Mouse (Mus musculus) lung, adult 18-20 months (tissue): Measurements from ENCODE around the gene Spns3.

Experiments used
- DNase-seq, 2 experiments: peaks; one replicate each; pipeline ENCODE4 v3.0.0; 2022; ENCODE audit warnings: mixed read lengths in 2 of 2

Spns3 gene

GRCm38 (mm10) chr11:72479499-72479898 is 70.8 kb downstream of the Spns3 start:
- no peak for DNase-seq

GRCm38 (mm10) chr11:72478228-72478627 is 72.1 kb downstream of the Spns3 start:
- DNase-seq = peak in 1 of 2 experiments; percentile 20

GRCm38 (mm10) chr11:72477653-72478052 is 72.7 kb downstream of the Spns3 start:
- DNase-seq = no peak

- DNase-seq = no peak
Observed at GRCm38 (mm10) chr11:72477182-72477581, 73.1 kb downstream of the Spns3 start.

GRCm38 (mm10) chr11:72476074-72476625 is 74.2 kb downstream of the Spns3 start:
- DNase-seq = no peak

GRCm38 (mm10) chr11:72475408-72475807 is 74.9 kb downstream of the Spns3 start:
- DNase-seq = no peak

GRCm38 (mm10) chr11:72474926-72475325 is 75.4 kb downstream of the Spns3 start:
- DNase-seq = no peak

GRCm38 (mm10) chr11:72473540-72473939 is 76.8 kb downstream of the Spns3 start:
- peak; percentile 42 to 63 for DNase-seq

- DNase-seq = no peak
Observed at GRCm38 (mm10) chr11:72471381-72471780, 78.9 kb downstream of the Spns3 start.

- DNase-seq = no peak
Observed at GRCm38 (mm10) chr11:72470004-72470403, 80.3 kb downstream of the Spns3 start.

GRCm38 (mm10) chr11:72469217-72469616 is 81.1 kb downstream of the Spns3 start:
- DNase-seq = peak; percentile 88 to 94

GRCm38 (mm10) chr11:72468525-72468924 is 81.8 kb downstream of the Spns3 start:
- DNase-seq = no peak

GRCm38 (mm10) chr11:72466694-72467507 is 83.4 kb downstream of the Spns3 start:
- DNase-seq = peak; percentile 74 to 81

- DNase-seq = peak; percentile 46 to 58
Observed at GRCm38 (mm10) chr11:72465978-72466693, 84.2 kb downstream of the Spns3 start.

GRCm38 (mm10) chr11:72464821-72465220 is 85.5 kb downstream of the Spns3 start:
- no peak for DNase-seq

GRCm38 (mm10) chr11:72461500-72461981 is 88.8 kb downstream of the Spns3 start:
- no peak for DNase-seq

- no peak for DNase-seq
Observed at GRCm38 (mm10) chr11:72458502-72458901, 91.8 kb downstream of the Spns3 start.

GRCm38 (mm10) chr11:72457995-72458496 is 92.3 kb downstream of the Spns3 start:
- DNase-seq = peak; percentile 47 to 72

- DNase-seq = no peak
Observed at GRCm38 (mm10) chr11:72455694-72456093, 94.6 kb downstream of the Spns3 start.

- no peak for DNase-seq
Observed at GRCm38 (mm10) chr11:72453105-72453953, 97.0 kb downstream of the Spns3 start.

- no peak for DNase-seq
Observed at GRCm38 (mm10) chr11:72452140-72452665, 98.1 kb downstream of the Spns3 start.

- no peak for DNase-seq
Observed at GRCm38 (mm10) chr11:72447475-72447874, 102.8 kb downstream of the Spns3 start.
